33 mouse cellular contexts compared by ENCODE assay signal in genomic region chr3:101285021-101285615, GRCm38 (mm10). TPM values are rescaled to one million over a fixed set of nuclear protein-coding genes. Genes with fewer than 3 reads are reported as not detected.
"Had no signal": no experiment of that assay in that cellular context is flagged by ENCODE, and none has a peak within 500 bp of the region (broad histone marks: within the 10 kb centered on the region; RNA-seq: fewer than 3 reads in every experiment).

No protein-coding gene starts in this region.

- DNase-seq: gastrocnemius, adult 2 months; gastrocnemius, postnatal 10 days; gastrocnemius, postnatal 25 days; heart, postnatal 10 days; heart, postnatal 4 days; kidney, adult 11 months; kidney, adult 2 months; kidney, adult 9 months; kidney, postnatal 14 days; kidney, postnatal 36 days; layer of hippocampus, adult 9-11 months; layer of hippocampus, postnatal 36 days; left cerebral cortex, postnatal 4 days had no signal

- H3K4me3 ChIP-seq: gastrocnemius, adult 2 months; heart, adult 2 months; heart, embryonic 12.5 days; hindbrain, embryonic 10.5 days; hindbrain, embryonic 12.5 days; kidney, embryonic 15.5 days; limb, embryonic 13.5 days; limb, embryonic 15.5 days had no signal

- ATAC-seq: hindbrain, embryonic 16.5 days; intestine, embryonic 16.5 days had no signal

- H3K27ac ChIP-seq: gastrocnemius, adult 2 months; heart, adult 2 months; hindbrain, embryonic 10.5 days; hindbrain, embryonic 12.5 days; hindbrain, embryonic 14.5 days; kidney, embryonic 15.5 days; kidney, postnatal 0 days; limb, embryonic 13.5 days; limb, embryonic 15.5 days had no signal

- H3K9me3 ChIP-seq: heart, embryonic 12.5 days; hindbrain, embryonic 10.5 days; hindbrain, embryonic 12.5 days; kidney, embryonic 15.5 days; limb, embryonic 13.5 days; limb, embryonic 15.5 days had no signal

- H3K27me3 ChIP-seq: heart, embryonic 12.5 days; hindbrain, embryonic 12.5 days; limb, embryonic 13.5 days; limb, embryonic 15.5 days had no signal

- H3K36me3 ChIP-seq: heart, embryonic 12.5 days; hindbrain, embryonic 10.5 days; hindbrain, embryonic 12.5 days; kidney, embryonic 15.5 days; limb, embryonic 13.5 days; limb, embryonic 15.5 days had no signal

RNA-seq across cellular contexts. Expression of gene Cd2, which starts 2.6 kb away (rescaled TPM):
- total RNA-seq: gastrocnemius, adult 2 months; granulocyte monocyte progenitor cell, adult 5-6 weeks; layer of hippocampus, adult 18-20 months; layer of hippocampus, adult 8-10 months; layer of hippocampus, postnatal 14 days; layer of hippocampus, postnatal 36 days; left cerebral cortex, adult 18-20 months; left cerebral cortex, postnatal 10 days; left cerebral cortex, postnatal 25 days had no signal
- polyA plus RNA-seq: heart, embryonic 12.5 days; heart, embryonic 14.5 days; hindbrain, embryonic 12.5 days; hindbrain, embryonic 14.5 days; kidney, embryonic 15.5 days; kidney, postnatal 0 days; limb, embryonic 11.5 days; limb, embryonic 13.5 days; limb, embryonic 15.5 days had no signal
